Mouse (Mus musculus): ENCODE measurements around the gene Sass6. TPM values are rescaled to one million over a fixed set of nuclear protein-coding genes. Genes with fewer than 3 reads are reported as not detected.
"Not testable (repeated sequence)": the region's sequence is repeated elsewhere in the genome, so short reads cannot be mapped to it uniquely, and the experiment has no call there.

The Sass6 gene
- 17.3 and 17.8 TPM in 2 replicates for polyA plus RNA-seq (2015; fragmentation: Nextera tagmentation; extraction: Ambion mirVana)

DNA sequence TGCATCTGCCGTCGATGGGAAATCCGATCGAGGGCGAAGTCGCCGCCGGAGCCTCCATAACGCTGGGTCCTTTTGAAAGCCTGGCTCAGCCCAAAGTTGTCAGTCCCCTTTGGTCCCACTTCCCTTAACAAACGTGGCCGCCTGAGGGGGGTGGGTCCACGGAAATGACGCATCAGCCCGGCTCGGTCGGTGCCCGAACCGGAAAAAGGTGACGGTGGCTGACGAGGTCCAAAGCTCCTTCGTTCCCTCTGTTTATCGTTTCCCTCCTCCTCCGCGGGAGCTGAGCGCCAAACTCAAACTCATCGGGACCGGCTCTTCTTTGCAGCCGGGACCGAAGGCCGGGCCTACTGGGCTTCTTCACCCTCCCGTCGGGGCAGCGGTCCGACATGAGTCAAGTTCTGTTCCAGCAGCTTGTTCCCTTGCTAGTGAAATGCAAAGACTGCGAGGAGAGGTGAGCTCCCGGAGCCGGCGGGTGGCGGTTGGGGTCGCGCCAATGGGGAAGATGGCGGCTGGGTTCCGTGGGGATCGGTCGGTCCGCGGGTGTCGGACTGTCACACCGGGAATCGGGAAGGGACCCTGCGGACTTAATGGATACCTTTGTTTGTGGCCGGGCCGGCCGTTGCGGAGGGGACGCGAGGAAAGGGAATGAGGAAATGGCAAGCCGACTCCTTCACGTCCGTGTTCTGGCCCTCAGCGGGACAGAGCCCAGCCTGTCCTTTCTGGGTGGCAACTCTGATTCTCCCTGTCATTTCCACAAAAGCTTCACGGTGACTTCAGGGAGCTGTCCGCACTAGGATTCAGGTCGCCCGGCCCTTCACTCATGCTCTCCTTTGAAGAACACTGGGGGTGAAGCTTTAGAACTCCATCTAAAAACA is at the start of gene Sass6:
TSS of gene Sass6 (plus strand) at position 255 of the 875 bp plus-strand sequence.
- H3K9ac ChIP-seq (ENCODE audit: low read depth, low read length), result peak within 1 kb of the TSS; percentile 93
- H3K27me3 ChIP-seq (ENCODE audit: control insufficient read depth, insufficient read depth, low read depth, low read length), result no peaks in the 10 kb centered on the region
- peaks cover 4% of the 10 kb centered on the region; the same call in 1 of the 2 replicates for H3K36me3 ChIP-seq (ENCODE audit: control insufficient read depth, insufficient read depth)
- H3K4me2 ChIP-seq (ENCODE audit: low read depth, low read length), result peak within 1 kb of the TSS; percentile 75
- peak within 1 kb of the TSS; percentile 89 for H3K27ac ChIP-seq (ENCODE audit: low read length)
- H3K4me3 ChIP-seq (ENCODE audit: low read depth, low read length), result peak within 1 kb of the TSS; percentile 95
- ATAC-seq (ENCODE audit: low read depth), result peak; percentile 96
- H3K9me3 ChIP-seq (replicated peaks; ENCODE audit: control insufficient read depth, low read length), result no peaks in the 10 kb centered on the region
- under 1% methylated on average over 64 of the region's 65 CpGs for WGBS (ENCODE audit: insufficient replicate concordance)
- H3K4me1 ChIP-seq (ENCODE audit: control insufficient read depth, low read depth, low read length), result peaks cover 13% of the 10 kb centered on the region

DNA sequence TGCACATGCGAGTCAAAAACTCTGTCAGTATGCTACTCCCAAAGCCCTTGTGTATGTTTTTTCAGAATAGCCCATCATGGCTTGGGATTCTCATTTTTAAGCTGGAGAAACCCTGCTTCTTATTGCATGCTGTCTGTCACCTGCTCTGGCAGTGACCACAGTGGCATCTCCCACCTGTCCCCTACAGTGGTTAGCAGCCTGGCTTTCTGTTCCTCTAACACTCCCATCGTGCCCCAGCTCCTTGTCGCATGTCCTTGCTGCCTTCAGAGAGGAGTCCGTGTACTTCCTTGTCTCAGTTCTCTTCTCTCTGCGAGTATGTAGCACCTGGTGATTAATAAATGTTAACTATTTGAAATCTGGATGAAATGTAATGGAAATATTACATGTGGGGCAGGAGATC is 47.4 kb upstream of the Sass6 start:
- H3K4me2 ChIP-seq (ENCODE audit: low read depth, low read length), result no peak overlapping the region
- no peaks in the 10 kb centered on the region for H3K4me1 ChIP-seq (ENCODE audit: control insufficient read depth, low read depth, low read length)
- peaks cover 6% of the 10 kb centered on the region; the same call in 1 of the 2 replicates for H3K36me3 ChIP-seq (ENCODE audit: control insufficient read depth, insufficient read depth)
- no peaks in the 10 kb centered on the region for H3K27me3 ChIP-seq (ENCODE audit: control insufficient read depth, insufficient read depth, low read depth, low read length)
- ATAC-seq (ENCODE audit: low read depth), result no peak
- no peak overlapping the region for H3K4me3 ChIP-seq (ENCODE audit: low read depth, low read length)
- no peak overlapping the region for H3K27ac ChIP-seq (ENCODE audit: low read length)
- no peak overlapping the region for H3K9ac ChIP-seq (ENCODE audit: low read depth, low read length)
- no peaks in the 10 kb centered on the region for H3K9me3 ChIP-seq (replicated peaks; ENCODE audit: control insufficient read depth, low read length)
- 86% methylated on average over 5 of the region's 5 CpGs for WGBS (ENCODE audit: insufficient replicate concordance)

DNA sequence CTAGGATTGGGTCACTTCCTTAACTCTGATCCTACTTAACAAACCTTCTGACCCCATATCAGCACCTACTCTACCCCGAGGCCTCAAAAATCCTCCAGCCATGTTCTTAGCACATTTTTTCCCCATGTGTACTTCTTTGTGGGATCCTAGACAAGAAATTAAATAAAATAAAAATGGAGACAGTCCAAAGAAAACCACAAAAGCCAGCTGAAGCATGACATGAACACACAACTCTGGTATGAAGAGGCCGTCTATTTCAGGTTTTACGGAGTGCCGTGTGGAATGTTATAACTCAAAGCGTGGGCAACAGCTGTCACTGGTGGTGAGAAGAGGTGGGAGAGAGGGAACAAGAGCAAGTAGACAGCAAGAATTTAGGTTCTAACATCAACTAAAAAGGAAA is 43.4 kb upstream of the Sass6 start:
- Histone ChIP-seq H3K4me1 (ENCODE audit: control insufficient read depth, low read depth, low read length) (no peaks in the 10 kb centered on the region), H3K27ac (ENCODE audit: low read length) (no peak overlapping the region), H3K27me3 (ENCODE audit: control insufficient read depth, insufficient read depth, low read depth, low read length) (no peaks in the 10 kb centered on the region), H3K4me3 (ENCODE audit: low read depth, low read length) (no peak overlapping the region), H3K36me3 (ENCODE audit: control insufficient read depth, insufficient read depth) (peaks cover 3% of the 10 kb centered on the region; the same call in 1 of the 2 replicates), H3K9me3 (replicated peaks; ENCODE audit: control insufficient read depth, low read length) (no peaks in the 10 kb centered on the region), H3K4me2 (ENCODE audit: low read depth, low read length) (no peak overlapping the region), H3K9ac (ENCODE audit: low read depth, low read length) (no peak overlapping the region)
- 83% methylated on average over 5 of the region's 5 CpGs for WGBS (ENCODE audit: insufficient replicate concordance)
- no peak for ATAC-seq (ENCODE audit: low read depth)

DNA sequence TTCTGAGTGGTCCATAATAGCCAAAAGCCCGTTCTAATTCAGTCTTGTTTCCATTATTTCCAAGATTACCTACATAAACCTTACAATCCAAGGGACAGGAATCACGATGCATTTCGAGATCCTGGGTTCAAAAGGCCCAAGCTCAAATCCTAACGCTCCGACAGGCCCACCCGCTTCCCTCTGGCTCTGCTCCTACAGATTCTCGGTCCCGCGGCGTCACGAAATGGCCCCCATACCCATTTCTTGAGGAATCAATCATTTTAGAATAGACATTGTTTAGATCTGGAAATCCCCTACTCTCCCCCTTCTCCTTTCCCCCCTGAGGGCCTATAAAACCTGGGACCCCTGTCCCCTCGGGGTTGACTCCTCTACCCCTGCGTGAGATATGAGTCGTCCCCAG is 33.5 kb upstream of the Sass6 start:
- H3K4me3 ChIP-seq (ENCODE audit: low read depth, low read length); H3K4me2 ChIP-seq (ENCODE audit: low read depth, low read length); H3K36me3 ChIP-seq (ENCODE audit: control insufficient read depth, insufficient read depth); H3K9ac ChIP-seq (ENCODE audit: low read depth, low read length); ATAC-seq (ENCODE audit: low read depth); H3K27ac ChIP-seq (ENCODE audit: low read length); H3K27me3 ChIP-seq (ENCODE audit: control insufficient read depth, insufficient read depth, low read depth, low read length); H3K9me3 ChIP-seq (replicated peaks; ENCODE audit: control insufficient read depth, low read length): not testable (repeated sequence)
- WGBS (ENCODE audit: insufficient replicate concordance), result 89% methylated on average over 13 of the region's 14 CpGs
- H3K4me1 ChIP-seq (ENCODE audit: control insufficient read depth, low read depth, low read length), result peaks cover 20% of the 10 kb centered on the region

DNA sequence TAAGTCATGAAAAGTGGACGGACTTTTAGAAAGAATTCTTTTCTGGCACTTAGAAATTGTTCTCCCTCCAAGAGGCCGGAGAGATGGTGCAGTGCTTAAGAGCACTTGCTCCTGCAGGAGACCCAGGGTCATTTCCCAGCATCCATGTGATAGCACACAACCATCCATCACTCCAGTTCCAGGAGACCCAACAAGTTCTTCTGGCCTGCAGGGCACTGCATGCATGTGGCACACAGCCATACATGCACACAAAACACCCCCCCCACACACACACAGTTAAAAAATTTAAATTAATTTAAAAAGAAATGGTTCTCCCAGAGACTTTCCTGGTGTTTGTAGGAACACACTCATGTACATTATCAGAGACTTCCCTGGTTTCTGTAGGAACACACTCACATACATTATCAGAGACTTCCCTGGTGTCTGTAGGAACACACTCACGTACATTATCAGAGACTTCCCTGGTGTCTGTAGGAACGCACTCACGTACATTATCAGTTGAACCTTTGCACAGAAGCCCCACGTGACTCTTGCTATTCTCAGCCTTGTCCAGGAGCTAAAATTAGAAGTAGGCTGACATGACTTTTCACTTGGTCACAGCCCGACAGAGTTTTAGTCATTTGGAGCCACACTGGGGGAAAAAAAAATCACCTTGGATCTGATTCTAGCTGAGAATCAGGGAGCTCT is 32.2 kb upstream of the Sass6 start, which contains the start of gene Lrrc39:
TSS of gene Lrrc39 (plus strand) at position 566 of the 687 bp plus-strand sequence.
- Histone ChIP-seq H3K27me3 (ENCODE audit: control insufficient read depth, insufficient read depth, low read depth, low read length) (no peaks in the 10 kb centered on the region), H3K36me3 (ENCODE audit: control insufficient read depth, insufficient read depth) (peaks cover 2% of the 10 kb centered on the region), H3K4me2 (ENCODE audit: low read depth, low read length) (peak within 1 kb of the TSS; percentile 65), H3K9me3 (replicated peaks; ENCODE audit: control insufficient read depth, low read length) (no peaks in the 10 kb centered on the region; the same call in 1 of the 2 replicates), H3K9ac (ENCODE audit: low read depth, low read length) (peak within 1 kb of the TSS; percentile 63), H3K27ac (ENCODE audit: low read length) (peak within 1 kb of the TSS; percentile 92), H3K4me3 (ENCODE audit: low read depth, low read length) (peak within 1 kb of the TSS; percentile 62), H3K4me1 (ENCODE audit: control insufficient read depth, low read depth, low read length) (peaks cover 20% of the 10 kb centered on the region)
- WGBS (ENCODE audit: insufficient replicate concordance), result 21% methylated on average over 7 of the region's 7 CpGs
- ATAC-seq (ENCODE audit: low read depth), result peak; percentile 99

DNA sequence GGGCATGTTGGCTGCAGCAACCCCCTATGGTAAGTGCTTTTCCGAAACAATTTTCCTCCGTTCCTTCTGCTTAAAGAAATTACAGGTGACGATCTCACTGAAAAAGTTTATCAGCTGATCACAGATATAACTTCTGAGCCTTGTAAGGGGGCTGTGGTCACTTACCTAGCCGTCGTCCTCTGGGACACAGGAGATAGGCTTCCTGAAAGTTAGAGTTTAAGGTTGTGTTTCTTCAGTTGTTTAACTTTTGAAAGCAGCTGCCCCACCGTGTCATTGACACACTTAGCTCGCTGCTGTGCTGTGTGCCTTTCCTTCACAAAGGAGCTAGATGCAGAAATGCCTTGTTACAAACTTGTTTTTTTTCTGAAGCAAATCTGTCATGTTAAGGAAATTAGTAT is 31.7 kb upstream of the Sass6 start:
- peak overlapping the region; percentile 65 for H3K4me2 ChIP-seq (ENCODE audit: low read depth, low read length)
- peak overlapping the region; percentile 62 for H3K4me3 ChIP-seq (ENCODE audit: low read depth, low read length)
- WGBS (ENCODE audit: insufficient replicate concordance), result 9% methylated on average over 7 of the region's 7 CpGs
- H3K4me1 ChIP-seq (ENCODE audit: control insufficient read depth, low read depth, low read length), result peaks cover 20% of the 10 kb centered on the region
- H3K27me3 ChIP-seq (ENCODE audit: control insufficient read depth, insufficient read depth, low read depth, low read length), result no peaks in the 10 kb centered on the region
- H3K27ac ChIP-seq (ENCODE audit: low read length), result peak overlapping the region; percentile 92
- peaks cover 2% of the 10 kb centered on the region for H3K36me3 ChIP-seq (ENCODE audit: control insufficient read depth, insufficient read depth)
- H3K9ac ChIP-seq (ENCODE audit: low read depth, low read length), result peak overlapping the region; percentile 63
- ATAC-seq (ENCODE audit: low read depth), result peak; percentile 49
- H3K9me3 ChIP-seq (replicated peaks; ENCODE audit: control insufficient read depth, low read length), result no peaks in the 10 kb centered on the region; the same call in 1 of the 2 replicates

DNA sequence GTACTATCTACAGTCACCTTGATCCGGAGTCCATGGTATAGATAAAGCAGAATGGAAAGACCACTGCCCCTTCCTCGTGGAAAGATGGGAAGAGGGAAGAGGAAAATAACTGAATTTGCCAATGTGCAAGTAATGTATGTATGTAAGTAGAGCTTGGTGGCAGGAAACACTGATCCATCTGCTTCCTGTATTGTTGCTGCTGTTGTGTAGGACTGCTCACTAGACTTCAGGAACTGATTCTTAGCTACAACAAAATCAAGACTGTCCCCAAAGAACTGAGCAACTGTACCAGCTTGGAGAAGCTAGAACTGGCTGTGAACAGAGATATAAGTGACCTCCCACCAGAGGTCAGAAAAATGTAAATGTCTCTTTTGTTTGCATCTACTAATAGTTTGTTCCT is 24.2 kb upstream of the Sass6 start:
- Histone ChIP-seq H3K27ac (ENCODE audit: low read length) (no peak overlapping the region), H3K9ac (ENCODE audit: low read depth, low read length) (no peak overlapping the region), H3K27me3 (ENCODE audit: control insufficient read depth, insufficient read depth, low read depth, low read length) (no peaks in the 10 kb centered on the region), H3K4me3 (ENCODE audit: low read depth, low read length) (no peak overlapping the region), H3K9me3 (replicated peaks; ENCODE audit: control insufficient read depth, low read length) (no peaks in the 10 kb centered on the region; the same call in 1 of the 2 replicates), H3K4me1 (ENCODE audit: control insufficient read depth, low read depth, low read length) (no peaks in the 10 kb centered on the region), H3K36me3 (ENCODE audit: control insufficient read depth, insufficient read depth) (peaks cover 1% of the 10 kb centered on the region), H3K4me2 (ENCODE audit: low read depth, low read length) (no peak overlapping the region)
- ATAC-seq (ENCODE audit: low read depth), result no peak
- WGBS (ENCODE audit: insufficient replicate concordance), result 28% methylated on average over 2 of the region's 2 CpGs

DNA sequence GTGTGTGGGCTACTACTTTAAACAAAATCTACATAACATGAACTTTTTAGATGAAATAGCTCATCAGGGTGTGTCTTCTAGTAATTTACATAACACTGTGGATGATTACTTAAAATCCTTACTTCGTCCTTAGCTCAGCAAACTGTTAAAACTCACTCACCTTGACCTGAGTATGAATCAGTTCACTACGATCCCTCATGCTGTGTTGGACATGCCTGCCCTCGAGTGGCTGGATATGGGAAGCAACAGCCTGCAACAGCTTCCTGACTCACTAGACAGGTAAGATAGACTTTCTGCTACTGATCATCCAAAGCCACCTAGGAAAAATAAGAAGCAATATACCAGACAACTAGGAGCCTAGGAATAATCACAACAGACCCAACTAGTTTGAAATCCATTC is 17.5 kb upstream of the Sass6 start:
- H3K27me3 ChIP-seq (ENCODE audit: control insufficient read depth, insufficient read depth, low read depth, low read length), result no peaks in the 10 kb centered on the region
- no peak overlapping the region for H3K4me3 ChIP-seq (ENCODE audit: low read depth, low read length)
- peaks cover 11% of the 10 kb centered on the region for H3K36me3 ChIP-seq (ENCODE audit: control insufficient read depth, insufficient read depth)
- no peaks in the 10 kb centered on the region for H3K9me3 ChIP-seq (replicated peaks; ENCODE audit: control insufficient read depth, low read length)
- 50% methylated on average over 3 of the region's 3 CpGs for WGBS (ENCODE audit: insufficient replicate concordance)
- no peaks in the 10 kb centered on the region for H3K4me1 ChIP-seq (ENCODE audit: control insufficient read depth, low read depth, low read length)
- H3K9ac ChIP-seq (ENCODE audit: low read depth, low read length), result no peak overlapping the region
- H3K4me2 ChIP-seq (ENCODE audit: low read depth, low read length), result no peak overlapping the region
- H3K27ac ChIP-seq (ENCODE audit: low read length), result no peak overlapping the region
- 0 out of 2 replicates have a peak, but pooled peaks have one; percentile 43 for ATAC-seq (ENCODE audit: low read depth)
